Mouse (Mus musculus) kidney, postnatal 0 days (tissue): ENCODE results near the gene Haus3. TPM values are rescaled to one million over a fixed set of nuclear protein-coding genes. Genes with fewer than 3 reads are reported as not detected.
A peak's percentile ranks its signal among the peaks of the same experiment; 100 is the strongest.

Experiments used
- ATAC-seq: fragments of 200-750 bp; cut with Nextera tagmentation; replicated peaks from 2 replicates; pipeline ENCODE4 v1.8.0; 2017; ENCODE audit warnings: low read depth, moderate number of reproducible peaks, moderate TSS enrichment, moderate library complexity; ENCODE audit not compliant: low FRiP score
- DNase-seq: peaks from one replicate; pipeline ENCODE4 v3.0.0-alpha.2; 2016; ENCODE audit warnings: low spot score
- H3K27ac ChIP-seq: fragments of 300-500 bp; sonication (generic); 2 replicates; pipeline ENCODE4 v1.5.1; 2014; ENCODE audit warnings: mild to moderate bottlenecking
- H3K27me3 ChIP-seq: fragments of 300-500 bp; sonication (generic); 2 replicates; pipeline ENCODE4 v1.6.1; 2014; ENCODE audit warnings: low read length, mixed read lengths; ENCODE audit not compliant: insufficient read depth
- H3K36me3 ChIP-seq: fragments of 300-500 bp; sonication (generic); 2 replicates; pipeline ENCODE4 v1.6.1; 2014; ENCODE audit warnings: low read length, mixed read lengths; ENCODE audit not compliant: insufficient read depth
- H3K4me1 ChIP-seq: fragments of 300-500 bp; sonication (generic); replicated peaks from 2 replicates; pipeline ENCODE4 v1.6.1; 2014; ENCODE audit warnings: antibody characterized with exemption, low read length, mixed read lengths; ENCODE audit not compliant: insufficient read depth
- H3K4me2 ChIP-seq: fragments of 300-500 bp; sonication (generic); 2 replicates; pipeline ENCODE4 v1.6.1; 2014; ENCODE audit warnings: mild to moderate bottlenecking, low read length, moderate library complexity, mixed read lengths
- H3K4me3 ChIP-seq: fragments of 300-500 bp; sonication (generic); replicated peaks from 2 replicates; pipeline ENCODE4 v1.5.1; 2014; ENCODE audit warnings: low read depth, low read length
- H3K9ac ChIP-seq: fragments of 300-500 bp; sonication (generic); 2 replicates; pipeline ENCODE4 v1.6.1; 2014; ENCODE audit warnings: low read depth, low read length
- H3K9me3 ChIP-seq: fragments of 300-500 bp; sonication (generic); replicated peaks from 2 replicates; pipeline ENCODE4 v1.6.1; 2016; ENCODE audit warnings: low read length, inconsistent platforms, mixed read lengths
- CTCF ChIP-seq: IDR thresholded peaks from 2 replicates; pipeline ENCODE4 v1.5.1; 2016; ENCODE audit warnings: antibody characterized with exemption, low read depth, mild to moderate bottlenecking, moderate library complexity
- WGBS: fragments of 180-500 bp; shearing (Covaris S2); extraction: QIAGEN DNeasy Blood & Tissue Kit; methylation state at CpG from one replicate; pipeline ENCODE4 v1.1.7; 2014; 5-methylcytosine and 5-hydroxymethylcytosine counted together
- polyA plus RNA-seq: library from polyadenylated mRNA; unstranded; fragments of >200 nt; fragmentation: Nextera tagmentation; extraction: Ambion mirVana; gene quantifications from 2 replicates; pipeline ENCODE4 v1.2.1, GENCODE M21; 2015

Haus3 gene
- polyA plus RNA-seq: 22.3 and 25.7 TPM in 2 replicates

GRCm38 (mm10) chr5:34168950-34169891 is at the start of gene Haus3, which contains the start of gene Poln:
Haus3 (minus strand) TSS chr5:34169527.
Poln (minus strand) TSS chr5:34169448.
- H3K9me3 ChIP-seq: no peaks in the 10 kb centered on the region
- WGBS: under 1% methylated on average over 57 of the region's 57 CpGs
- H3K36me3 ChIP-seq: peaks cover 13% of the 10 kb centered on the region
- DNase-seq (peak; percentile 100), ATAC-seq (peak; percentile 100)
- H3K9ac ChIP-seq: peak within 1 kb of the TSS; percentile 80
- H3K4me2 ChIP-seq: peak within 1 kb of the TSS; percentile 59
- peak within 1 kb of the TSS; percentile 88 for H3K27ac ChIP-seq
- H3K4me3 ChIP-seq: peak within 1 kb of the TSS; percentile 79
- no peaks in the 10 kb centered on the region; the same call in 1 of the 2 replicates for H3K4me1 ChIP-seq
- no peaks in the 10 kb centered on the region for H3K27me3 ChIP-seq
- TF ChIP-seq CTCF: peak; percentile 25; the same call in 1 of the 2 replicates

- Histone ChIP-seq H3K9ac (no peak overlapping the region), H3K4me3 (no peak overlapping the region), H3K36me3 (no peaks in the 10 kb centered on the region), H3K4me1 (no peaks in the 10 kb centered on the region), H3K27me3 (no peaks in the 10 kb centered on the region), H3K9me3 (no peaks in the 10 kb centered on the region), H3K27ac (no peak overlapping the region), H3K4me2 (no peak overlapping the region)
- DNase-seq (no peak), ATAC-seq (no peak)
- TF ChIP-seq CTCF: no peak
- 54% methylated on average over 5 of the region's 5 CpGs for WGBS
Observed at GRCm38 (mm10) chr5:34218672-34219071, 49.3 kb upstream of the Haus3 start.

GRCm38 (mm10) chr5:34217756-34218155 is 48.4 kb upstream of the Haus3 start:
- Histone ChIP-seq H3K9ac (no peak overlapping the region), H3K4me2 (no peak overlapping the region), H3K4me3 (no peak overlapping the region), H3K27me3 (no peaks in the 10 kb centered on the region), H3K4me1 (no peaks in the 10 kb centered on the region), H3K36me3 (no peaks in the 10 kb centered on the region), H3K9me3 (no peaks in the 10 kb centered on the region), H3K27ac (no peak overlapping the region)
- WGBS: 50% methylated on average over 9 of the region's 9 CpGs
- no peak for DNase-seq
- TF ChIP-seq CTCF: no peak
- no peak for ATAC-seq

- Histone ChIP-seq H3K4me3 (no peak overlapping the region), H3K36me3 (no peaks in the 10 kb centered on the region), H3K9ac (no peak overlapping the region), H3K4me2 (no peak overlapping the region), H3K27me3 (no peaks in the 10 kb centered on the region), H3K9me3 (no peaks in the 10 kb centered on the region), H3K4me1 (no peaks in the 10 kb centered on the region), H3K27ac (no peak overlapping the region)
- ATAC-seq (no peak), DNase-seq (no peak)
- WGBS: 74% methylated on average over 7 of the region's 7 CpGs
- no peak for TF ChIP-seq CTCF
Observed at GRCm38 (mm10) chr5:34216025-34216424, 46.7 kb upstream of the Haus3 start.

- Histone ChIP-seq H3K27ac (no peak overlapping the region), H3K4me2 (no peak overlapping the region), H3K27me3 (no peaks in the 10 kb centered on the region), H3K36me3 (no peaks in the 10 kb centered on the region), H3K4me1 (no peaks in the 10 kb centered on the region), H3K9ac (no peak overlapping the region), H3K9me3 (no peaks in the 10 kb centered on the region), H3K4me3 (no peak overlapping the region)
- ATAC-seq: no peak
- DNase-seq: no peak
- 58% methylated on average over 8 of the region's 8 CpGs for WGBS
- TF ChIP-seq CTCF: no peak
Observed at GRCm38 (mm10) chr5:34213659-34214058, 44.3 kb upstream of the Haus3 start.

- peak; percentile 89 for DNase-seq
- 0% methylated on average over 1 of the region's 1 CpGs for WGBS
- peak; percentile 85 for ATAC-seq
- H3K9me3 ChIP-seq: no peaks in the 10 kb centered on the region
- H3K27me3 ChIP-seq: no peaks in the 10 kb centered on the region
- no peaks in the 10 kb centered on the region for H3K4me1 ChIP-seq
- H3K4me2 ChIP-seq: no peak overlapping the region
- no peak overlapping the region for H3K27ac ChIP-seq
- no peak overlapping the region for H3K4me3 ChIP-seq
- no peaks in the 10 kb centered on the region for H3K36me3 ChIP-seq
- H3K9ac ChIP-seq: no peak overlapping the region
- peak; percentile 96 for TF ChIP-seq CTCF
Observed at GRCm38 (mm10) chr5:34210279-34210678, 41.0 kb upstream of the Haus3 start.
